Mouse (Mus musculus): ENCODE data around the gene Vegfd. TPM values are rescaled to one million over a fixed set of nuclear protein-coding genes. Genes with fewer than 3 reads are reported as not detected.

Gene Vegfd
- total and polyA plus RNA-seq, 3 experiments, result 0.06 TPM; not detected in 2

DNA sequence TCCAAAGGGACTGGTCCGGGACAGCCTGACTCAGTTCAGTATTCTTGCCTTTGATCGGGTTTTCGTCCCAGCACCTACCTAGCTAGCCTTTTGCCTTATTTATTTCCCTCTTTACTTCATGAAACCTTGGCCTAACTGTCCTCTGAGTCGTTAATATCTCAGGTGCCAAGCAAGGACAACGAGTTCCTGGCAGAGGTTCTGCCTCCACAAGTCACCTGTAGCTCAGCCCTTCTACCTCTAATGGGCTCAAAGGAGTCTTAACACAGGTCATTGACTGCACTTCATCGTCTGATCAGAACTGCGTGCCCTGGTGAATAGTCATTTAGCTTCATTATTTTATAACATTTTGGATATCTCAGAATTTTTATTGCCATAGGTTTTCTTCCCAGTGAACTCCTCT lies 66.3 kb downstream of the Vegfd start:
- DNase-seq (ENCODE audit: low read depth, low spot score), result no peak
- Histone ChIP-seq H3K36me3 (ENCODE audit: control insufficient read depth in 1 of 2, insufficient read depth in 2 of 2, low read length in 2 of 2) (peaks cover 0 to 10% of the 10 kb centered on the region in 2 experiments; a peak in 3 of 4 replicates), H3K27ac (ENCODE audit: control insufficient read depth, low read depth, low read length) (no peak overlapping the region), H3K9me3 (replicated peaks; ENCODE audit: insufficient read depth, low read length) (no peaks in the 10 kb centered on the region), H3K4me3 (ENCODE audit: control insufficient read depth in 1 of 2, insufficient read depth in 1 of 2, low read depth in 2 of 2, low read length in 2 of 2) (no peak overlapping the region), H3K4me1 (ENCODE audit: control insufficient read depth in 1 of 2, insufficient read depth in 2 of 2, low read length in 2 of 2) (peaks cover 6 to 7% of the 10 kb centered on the region in 2 experiments), H3K27me3 (ENCODE audit: control insufficient read depth in 1 of 2, insufficient read depth in 2 of 2, low read length in 2 of 2) (no peaks in the 10 kb centered on the region), H3K79me2 (ENCODE audit: control insufficient read depth, insufficient read depth, low read length, poor library complexity) (no peaks in the 10 kb centered on the region), H3K9ac (ENCODE audit: control insufficient read depth, low read depth, low read length, poor library complexity, severe bottlenecking) (no peak overlapping the region)
- no peak for TF ChIP-seq SMC3 (IDR thresholded peaks at IDR 0.05; ENCODE audit: low read depth, low read length)
- TF ChIP-seq MAZ (IDR thresholded peaks at IDR 0.05; ENCODE audit: low read depth, low read length), result no peak
- TF ChIP-seq ELF1 (IDR thresholded peaks at IDR 0.05; ENCODE audit: low read depth, low read length), result no peak
- TF ChIP-seq ETS1 (IDR thresholded peaks at IDR 0.05; ENCODE audit: low read depth, low read length), result no peak
- no peak for TF ChIP-seq ZMIZ1 (IDR thresholded peaks at IDR 0.05; ENCODE audit: low read depth, low read length)
- no peak for TF ChIP-seq CTCF (IDR thresholded peaks at IDR 0.05 in 2 of 3, conservative IDR thresholded peaks at IDR 0.05 in 1 of 3; ENCODE audit: control insufficient read depth in 1 of 3, insufficient read depth in 1 of 3, low read depth in 2 of 3, low read length in 3 of 3, poor library complexity in 1 of 3, severe bottlenecking in 1 of 3)
- no peak for TF ChIP-seq ZNF384 (IDR thresholded peaks at IDR 0.05; ENCODE audit: low read depth, low read length)
- no peak for TF ChIP-seq E2F4 (IDR thresholded peaks at IDR 0.05; ENCODE audit: borderline replicate concordance, low read depth, low read length)
- no peak for TF ChIP-seq POLR2AphosphoS5 (IDR thresholded peaks at IDR 0.05; ENCODE audit: borderline replicate concordance, low read depth, low read length)
- no peak for TF ChIP-seq JUND (IDR thresholded peaks at IDR 0.05; ENCODE audit: low read depth, low read length)
- TF ChIP-seq RCOR1 (IDR thresholded peaks at IDR 0.05; ENCODE audit: low read depth, low read length), result no peak
- TF ChIP-seq EP300 (IDR thresholded peaks at IDR 0.05; ENCODE audit: low read depth in 1 of 2, low read length in 2 of 2), result no peak
- TF ChIP-seq ZC3H11A (IDR thresholded peaks at IDR 0.05; ENCODE audit: low read depth, low read length), result no peak
- TF ChIP-seq POLR2AphosphoS2 (IDR thresholded peaks at IDR 0.05; ENCODE audit: low read length), result no peak
- TF ChIP-seq TAL1 (IDR thresholded peaks at IDR 0.05; ENCODE audit: low read length), result no peak
- TF ChIP-seq MYC (IDR thresholded peaks at IDR 0.05; ENCODE audit: low read depth, low read length), result no peak

DNA sequence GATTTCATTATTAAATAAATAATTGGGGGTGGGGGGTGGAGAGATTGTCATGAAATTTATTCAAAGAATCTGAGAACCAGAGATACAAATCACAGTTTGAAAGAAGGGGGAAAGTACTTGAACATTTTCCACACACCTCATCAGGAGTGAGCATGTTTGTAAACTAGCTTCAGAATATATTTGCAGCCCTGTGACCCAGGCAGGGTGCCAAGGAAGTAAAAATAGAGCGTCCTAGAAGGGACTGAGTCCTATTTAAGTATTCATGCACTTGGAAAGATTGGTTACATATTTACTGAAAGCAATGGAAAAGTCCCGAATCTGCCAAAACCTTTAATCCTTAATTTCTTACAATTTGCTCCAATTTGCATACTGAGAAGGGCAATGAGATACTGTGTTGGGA lies 67.0 kb downstream of the Vegfd start:
- Histone ChIP-seq H3K9ac (ENCODE audit: control insufficient read depth, low read depth, low read length, poor library complexity, severe bottlenecking) (no peak overlapping the region), H3K27ac (ENCODE audit: control insufficient read depth, low read depth, low read length) (no peak overlapping the region), H3K4me1 (ENCODE audit: control insufficient read depth in 1 of 2, insufficient read depth in 2 of 2, low read length in 2 of 2) (peaks cover 11% of the 10 kb centered on the region in 2 experiments), H3K27me3 (ENCODE audit: control insufficient read depth in 1 of 2, insufficient read depth in 2 of 2, low read length in 2 of 2) (no peaks in the 10 kb centered on the region), H3K36me3 (ENCODE audit: control insufficient read depth in 1 of 2, insufficient read depth in 2 of 2, low read length in 2 of 2) (peaks cover 0 to 17% of the 10 kb centered on the region in 2 experiments; a peak in 2 of 4 replicates), H3K9me3 (replicated peaks; ENCODE audit: insufficient read depth, low read length) (no peaks in the 10 kb centered on the region), H3K79me2 (ENCODE audit: control insufficient read depth, insufficient read depth, low read length, poor library complexity) (no peaks in the 10 kb centered on the region), H3K4me3 (ENCODE audit: control insufficient read depth in 1 of 2, insufficient read depth in 1 of 2, low read depth in 2 of 2, low read length in 2 of 2) (no peak overlapping the region)
- TF ChIP-seq NRF1 (IDR thresholded peaks at IDR 0.05; ENCODE audit: insufficient read depth, low read depth, low read length, poor library complexity, severe bottlenecking) (no peak), CHD1 (IDR thresholded peaks at IDR 0.05; ENCODE audit: low read depth, low read length) (no peak), TCF12 (IDR thresholded peaks at IDR 0.05; ENCODE audit: low read depth, low read length) (no peak), UBTF (IDR thresholded peaks at IDR 0.05; ENCODE audit: borderline replicate concordance, insufficient read depth, low read depth, low read length) (no peak), EP300 (IDR thresholded peaks at IDR 0.05; ENCODE audit: low read depth in 1 of 2, low read length in 2 of 2) (no peak), ELF1 (IDR thresholded peaks at IDR 0.05; ENCODE audit: low read depth, low read length) (no peak), MYC (IDR thresholded peaks at IDR 0.05; ENCODE audit: low read depth, low read length) (no peak), ZMIZ1 (IDR thresholded peaks at IDR 0.05; ENCODE audit: low read depth, low read length) (no peak), USF1 (IDR thresholded peaks at IDR 0.05; ENCODE audit: low read depth, low read length) (no peak), SIN3A (IDR thresholded peaks at IDR 0.05; ENCODE audit: low read length) (no peak), MEF2A (IDR thresholded peaks at IDR 0.05; ENCODE audit: extremely low read depth, insufficient replicate concordance, low read depth, low read length, poor library complexity, severe bottlenecking) (no peak), ZKSCAN1 (IDR thresholded peaks at IDR 0.05; ENCODE audit: low read depth, low read length) (no peak), MXI1 (IDR thresholded peaks at IDR 0.05; ENCODE audit: low read depth, low read length) (no peak), POLR2A (IDR thresholded peaks at IDR 0.05; ENCODE audit: control insufficient read depth in 1 of 2, insufficient read depth in 1 of 2, low read depth in 1 of 2, low read length in 2 of 2, poor library complexity in 1 of 2) (no peak), TBP (IDR thresholded peaks at IDR 0.05; ENCODE audit: low read depth, low read length) (no peak), MYB (IDR thresholded peaks at IDR 0.05; ENCODE audit: low read depth, low read length) (no peak), ZC3H11A (IDR thresholded peaks at IDR 0.05; ENCODE audit: low read depth, low read length) (no peak)
- no peak for DNase-seq (ENCODE audit: low read depth, low spot score)
